Mouse (Mus musculus) liver, embryonic 14.5 days (tissue): ENCODE results near the gene Npdc1. TPM values are rescaled to one million over a fixed set of nuclear protein-coding genes. Genes with fewer than 3 reads are reported as not detected.
A peak's percentile ranks its signal among the peaks of the same experiment; 100 is the strongest.
"Not testable (repeated sequence)": the region's sequence is repeated elsewhere in the genome, so short reads cannot be mapped to it uniquely, and the experiment has no call there.

ENCODE experiments used
- ATAC-seq: fragments of 200-750 bp; cut with Nextera tagmentation; 2 replicates; pipeline ENCODE4 v1.8.0; 2017; ENCODE audit warnings: moderate number of reproducible peaks, mild to moderate bottlenecking, moderate library complexity; ENCODE audit not compliant: insufficient read depth
- DNase-seq, 3 experiments: peaks; one replicate each; pipeline ENCODE4 v3.0.0-alpha.2; 2012 to 2013; ENCODE audit warnings: low read depth in 3 of 3, low spot score in 3 of 3
- H3K27ac ChIP-seq: fragments of 300-500 bp; sonication (generic); 2 replicates; pipeline ENCODE4 v1.5.1; 2014; ENCODE audit warnings: moderate library complexity, mild to moderate bottlenecking, control low read depth, inconsistent platforms
- H3K27me3 ChIP-seq: fragments of 300-500 bp; sonication (generic); 2 replicates; pipeline ENCODE4 v1.6.1; 2014; ENCODE audit warnings: mild to moderate bottlenecking, low read length, moderate library complexity; ENCODE audit not compliant: control insufficient read depth, insufficient read depth
- H3K36me3 ChIP-seq: fragments of 300-500 bp; sonication (generic); replicated peaks from 2 replicates; pipeline ENCODE4 v1.6.1; 2014; ENCODE audit warnings: low read depth; ENCODE audit not compliant: control insufficient read depth, insufficient read depth
- H3K4me1 ChIP-seq, 2 experiments: fragments of 200-500 bp in 1 of 2; fragments of 300-500 bp in 1 of 2; sonication (generic) in 1 of 2; replicated peaks; 2 replicates each; pipeline ENCODE4 v1.6.1; 2012 to 2014; ENCODE audit warnings: antibody characterized with exemption in 1 of 2, inconsistent platforms in 1 of 2, low read length in 1 of 2; ENCODE audit not compliant: control insufficient read depth in 2 of 2, insufficient read depth in 2 of 2
- H3K4me2 ChIP-seq: fragments of 300-500 bp; sonication (generic); 2 replicates; pipeline ENCODE4 v1.6.1; 2014; ENCODE audit warnings: low read depth, mild to moderate bottlenecking, control low read depth, moderate library complexity
- H3K4me3 ChIP-seq, 2 experiments: fragments of 200-500 bp in 1 of 2; fragments of 300-500 bp in 1 of 2; sonication (generic) in 1 of 2; 2 replicates each; pipeline ENCODE4 v1.5.1; 2012 to 2014; ENCODE audit warnings: low read depth in 2 of 2, low read length in 2 of 2, mild to moderate bottlenecking in 2 of 2, control low read depth in 1 of 2, inconsistent platforms in 1 of 2, moderate library complexity in 1 of 2; ENCODE audit not compliant: insufficient read depth in 1 of 2
- H3K9ac ChIP-seq: fragments of 300-500 bp; sonication (generic); replicated peaks from 2 replicates; pipeline ENCODE4 v1.6.1; 2014; ENCODE audit warnings: mild to moderate bottlenecking, control low read depth, moderate library complexity
- H3K9me3 ChIP-seq: fragments of 300-500 bp; sonication (generic); 2 replicates; pipeline ENCODE4 v1.6.1; 2016; ENCODE audit warnings: low read length, mixed read lengths; ENCODE audit not compliant: control insufficient read depth
- CTCF ChIP-seq: IDR thresholded peaks from 2 replicates; pipeline ENCODE4 v1.5.1; 2016; ENCODE audit warnings: antibody characterized with exemption, low read depth, control low read depth
- EP300 ChIP-seq: IDR thresholded peaks from 2 replicates; pipeline ENCODE4 v1.6.1; 2016; ENCODE audit warnings: antibody characterized with exemption, low read depth
- WGBS: fragments of 180-500 bp; shearing (Covaris S2); extraction: QIAGEN DNeasy Blood & Tissue Kit; methylation state at CpG from one replicate; pipeline ENCODE4 v1.1.7; 2014; ENCODE audit not compliant: insufficient replicate concordance; 5-methylcytosine and 5-hydroxymethylcytosine counted together
- polyA plus RNA-seq, 2 experiments: library from polyadenylated mRNA; depleted of rRNA in 1 of 2; stranded (reverse) in 1 of 2; unstranded in 1 of 2; fragments of >200 nt; fragmentation: Nextera tagmentation in 1 of 2; extraction: Ambion mirVana in 1 of 2; gene quantifications; 2 replicates each; pipeline versions ENCODE4 v1.2.1 to v1.2.3; 2012 to 2014

Npdc1 gene
- polyA plus RNA-seq, 2 experiments: 2.4 to 3.4 TPM

DNA sequence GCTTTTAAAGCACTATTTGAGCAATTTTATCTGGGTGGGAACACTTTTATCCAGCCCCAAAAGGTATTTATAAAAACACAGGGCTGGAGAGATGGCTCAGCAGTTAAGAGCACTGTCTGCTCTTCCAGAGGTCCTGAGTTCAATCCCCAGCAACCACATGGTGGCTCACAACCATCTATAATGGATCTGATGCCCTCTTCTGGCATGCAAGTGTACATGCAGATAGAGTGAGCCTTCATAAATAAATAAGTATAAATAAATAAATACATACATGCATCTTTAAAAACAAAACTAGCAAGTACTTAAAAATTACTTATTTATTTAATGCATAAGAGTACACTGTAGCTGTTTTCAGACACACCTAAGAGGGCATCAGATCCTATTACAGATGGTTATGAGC, 14.3 kb downstream of the Npdc1 start:
- H3K36me3 ChIP-seq, H3K27me3 ChIP-seq, H3K4me1 ChIP-seq, H3K27ac ChIP-seq, DNase-seq, H3K9me3 ChIP-seq, H3K9ac ChIP-seq, H3K4me3 ChIP-seq, H3K4me2 ChIP-seq, ATAC-seq: not testable (repeated sequence)
- TF ChIP-seq CTCF: peak; percentile 27

GRCm38 (mm10) chr2:25417426-25417825, 18.3 kb downstream of the Npdc1 start:
- no peak overlapping the region for H3K4me3 ChIP-seq
- H3K9me3 ChIP-seq: no peaks in the 10 kb centered on the region
- H3K4me1 ChIP-seq: no peaks in the 10 kb centered on the region
- 36% methylated on average over 3 of the region's 3 CpGs for WGBS
- H3K9ac ChIP-seq: no peak overlapping the region
- TF ChIP-seq EP300 (no peak), CTCF (no peak)
- ATAC-seq: no peak
- no peak overlapping the region for H3K27ac ChIP-seq
- no peak overlapping the region for H3K4me2 ChIP-seq
- H3K36me3 ChIP-seq: no peaks in the 10 kb centered on the region
- no peak for DNase-seq
- H3K27me3 ChIP-seq: no peaks in the 10 kb centered on the region

DNA sequence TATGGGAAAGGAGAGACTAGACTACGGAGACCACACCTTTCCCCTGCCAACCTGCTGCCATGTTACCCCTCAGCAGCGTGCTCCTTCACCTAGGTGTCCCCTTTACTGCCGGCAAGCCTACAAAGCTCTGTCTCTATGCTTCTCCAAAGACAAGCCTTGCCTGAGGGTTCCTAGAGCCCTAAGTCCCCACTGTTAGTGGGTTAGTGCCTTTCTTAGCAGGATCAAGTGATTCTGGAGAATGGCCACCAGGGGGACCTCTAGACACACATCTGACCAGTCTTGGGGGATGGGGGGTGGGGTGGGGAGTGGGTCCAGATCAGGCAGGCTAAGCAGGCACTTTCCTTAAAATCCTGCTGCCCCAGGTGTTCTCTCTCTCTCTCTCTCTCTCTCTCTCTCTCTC, 22.7 kb downstream of the Npdc1 start:
- no peak overlapping the region for H3K4me3 ChIP-seq
- no peak overlapping the region for H3K27ac ChIP-seq
- H3K4me1 ChIP-seq: no peaks in the 10 kb centered on the region
- WGBS: 18% methylated on average over 3 of the region's 3 CpGs
- no peaks in the 10 kb centered on the region for H3K27me3 ChIP-seq
- TF ChIP-seq CTCF (peak; percentile 70), EP300 (no peak)
- no peaks in the 10 kb centered on the region for H3K9me3 ChIP-seq
- no peaks in the 10 kb centered on the region for H3K36me3 ChIP-seq
- no peak overlapping the region for H3K9ac ChIP-seq
- ATAC-seq (no peak), DNase-seq (peak; percentile 19 to 24 (median 22))
- H3K4me2 ChIP-seq: no peak overlapping the region

DNA sequence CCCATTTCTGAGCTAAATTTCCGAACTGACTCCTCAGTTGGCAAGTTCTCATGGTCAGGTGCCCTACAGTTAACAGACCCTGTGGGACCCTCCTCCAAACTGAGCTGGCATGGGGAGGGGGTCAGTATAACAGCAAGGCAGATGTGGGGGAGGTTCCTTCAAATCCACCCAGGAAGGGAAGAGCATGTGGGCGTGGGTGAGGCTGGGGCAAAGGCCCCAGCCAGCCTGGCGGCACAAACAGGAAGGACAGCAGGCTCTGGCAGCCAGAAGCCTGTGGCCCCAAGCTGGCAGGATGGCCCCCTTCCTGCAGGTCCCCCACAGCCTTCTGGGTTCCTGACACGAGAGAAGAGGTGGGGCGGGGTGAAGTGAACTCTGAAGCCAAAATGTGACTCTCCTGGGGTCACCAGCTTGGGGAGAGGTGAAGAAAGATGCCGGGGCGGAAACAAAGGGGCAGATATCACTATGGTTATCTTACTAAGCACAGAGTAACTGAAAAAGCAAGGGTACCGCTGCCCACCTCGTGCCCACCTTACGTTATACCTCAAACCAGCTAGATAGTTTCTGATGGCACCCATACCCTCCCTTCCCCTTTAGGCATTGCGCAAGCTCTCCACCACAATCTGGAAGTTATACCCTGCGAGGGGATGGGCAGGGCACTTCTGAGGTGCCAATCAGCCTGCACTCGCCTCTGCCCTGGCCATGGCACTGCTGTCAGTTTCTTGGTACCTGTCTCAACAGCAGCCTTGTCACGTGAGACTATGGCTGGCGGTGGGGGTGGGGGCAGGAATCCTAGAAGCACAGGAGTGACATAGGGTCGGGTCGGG, 23.6 kb downstream of the Npdc1 start, which contains the start of gene Fut7:
TSS of gene Fut7 (plus strand) at position 681 of the 824 bp plus-strand sequence.
- no peak within 1 kb of the TSS for H3K27ac ChIP-seq
- WGBS: 25% methylated on average over 17 of the region's 17 CpGs
- no peaks in the 10 kb centered on the region for H3K36me3 ChIP-seq
- H3K4me1 ChIP-seq: no peaks in the 10 kb centered on the region
- no peak within 1 kb of the TSS for H3K9ac ChIP-seq
- ATAC-seq: no peak
- no peaks in the 10 kb centered on the region for H3K9me3 ChIP-seq
- DNase-seq: no peak
- no peaks in the 10 kb centered on the region for H3K27me3 ChIP-seq
- no peak within 1 kb of the TSS for H3K4me2 ChIP-seq
- no peak for TF ChIP-seq CTCF
- no peak for TF ChIP-seq EP300
- no peak within 1 kb of the TSS for H3K4me3 ChIP-seq

GRCm38 (mm10) chr2:25423626-25424025, 24.5 kb downstream of the Npdc1 start:
- 40% methylated on average over 1 of the region's 1 CpGs for WGBS
- no peak for DNase-seq
- Histone ChIP-seq H3K4me3 (no peak overlapping the region), H3K4me1 (no peaks in the 10 kb centered on the region), H3K36me3 (no peaks in the 10 kb centered on the region), H3K27me3 (no peaks in the 10 kb centered on the region), H3K4me2 (no peak overlapping the region), H3K27ac (no peak overlapping the region), H3K9me3 (no peaks in the 10 kb centered on the region), H3K9ac (no peak overlapping the region)
- ATAC-seq: no peak
- TF ChIP-seq CTCF: no peak
- TF ChIP-seq EP300: no peak
